Comparison of ENCODE assay signal across 10 mouse cellular contexts in genomic region chr17:27621161-27621560, GRCm38 (mm10). TPM values are rescaled to one million over a fixed set of nuclear protein-coding genes. Genes with fewer than 3 reads are reported as not detected.
DNase-seq lines count a peak whose midpoint lies in the region; ATAC-seq and TF ChIP-seq lines count a peak whose summit lies in the region.
"Had no signal": no experiment of that assay in that cellular context is flagged by ENCODE, and none has a peak within 500 bp of the region (broad histone marks: within the 10 kb centered on the region; RNA-seq: fewer than 3 reads in every experiment).

No protein-coding gene starts in this region.

- TF ChIP-seq CTCF in bone marrow macrophage, adult 2 months (IDR thresholded peaks at IDR 0.05; ENCODE audit: low read depth, low read length), result no peak

- peaks cover 30% of the 10 kb centered on the region for H3K4me1 ChIP-seq in heart, embryonic 12.5 days (replicated peaks)
- H3K4me1 ChIP-seq in bone marrow macrophage, adult 2 months (ENCODE audit: control insufficient read depth, insufficient read depth, low read length), result peaks cover 21% of the 10 kb centered on the region
- H3K4me1 ChIP-seq in hindbrain, embryonic 11.5 days (replicated peaks; ENCODE audit: control insufficient read depth, insufficient read depth, low read length), result peaks cover 9% of the 10 kb centered on the region
- peaks cover 21% of the 10 kb centered on the region for H3K4me1 ChIP-seq in midbrain, embryonic 11.5 days (ENCODE audit: control insufficient read depth, insufficient read depth, low read length)

- peaks cover 5% of the 10 kb centered on the region; the same call in 1 of the 2 replicates for H3K9me3 ChIP-seq in heart, embryonic 12.5 days (replicated peaks)
- H3K9me3 ChIP-seq in hindbrain, embryonic 11.5 days (ENCODE audit: control insufficient read depth, low read length), result no peaks in the 10 kb centered on the region
- no peaks in the 10 kb centered on the region for H3K9me3 ChIP-seq in midbrain, embryonic 11.5 days (ENCODE audit: control insufficient read depth, low read length)

- no peaks in the 10 kb centered on the region for H3K27me3 ChIP-seq in heart, embryonic 12.5 days (replicated peaks)
- H3K27me3 ChIP-seq in hindbrain, embryonic 11.5 days (ENCODE audit: control insufficient read depth, insufficient read depth, low read length), result no peaks in the 10 kb centered on the region
- no peaks in the 10 kb centered on the region for H3K27me3 ChIP-seq in midbrain, embryonic 11.5 days (ENCODE audit: control insufficient read depth, insufficient read depth, low read length)

- no peak for ATAC-seq in heart, embryonic 12.5 days (ENCODE audit: insufficient number of reproducible peaks, low FRiP score)
- ATAC-seq in hindbrain, embryonic 11.5 days (ENCODE audit: low FRiP score), result no peak
- ATAC-seq in midbrain, embryonic 11.5 days (ENCODE audit: low FRiP score), result no peak
- no peak for ATAC-seq in frontal cortex, adult (ENCODE audit: low TSS enrichment)

- H3K4me2 ChIP-seq in heart, embryonic 12.5 days, result peak overlapping the region; percentile 83
- peak overlapping the region; percentile 67 for H3K4me2 ChIP-seq in hindbrain, embryonic 11.5 days (replicated peaks; ENCODE audit: low read depth, low read length)
- H3K4me2 ChIP-seq in midbrain, embryonic 11.5 days, result peak overlapping the region; percentile 63

- DNase-seq in heart, adult 18-20 months, result no peak
- DNase-seq in hindbrain, embryonic 11.5 days (ENCODE audit: low spot score), result no peak
- no peak for DNase-seq in midbrain, embryonic 11.5 days (ENCODE audit: low spot score, missing footprints)
- DNase-seq in urinary bladder, postnatal 4 days (ENCODE audit: low spot score in 2 of 2), result no peak
- no peak for DNase-seq in embryo, embryonic 11 days
- DNase-seq: cerebellum, adult 9-11 months had no signal

- H3K9ac ChIP-seq in heart, embryonic 12.5 days, result peak overlapping the region; percentile 40
- H3K9ac ChIP-seq in hindbrain, embryonic 11.5 days (ENCODE audit: low read depth, low read length), result peak overlapping the region; percentile 38
- peak overlapping the region; percentile 97 for H3K9ac ChIP-seq in midbrain, embryonic 11.5 days (ENCODE audit: low read length)

- WGBS in heart, embryonic 12.5 days, result 43% methylated on average over 8 of the region's 8 CpGs
- WGBS in hindbrain, embryonic 11.5 days, result 57% methylated on average over 8 of the region's 8 CpGs
- 35% methylated on average over 8 of the region's 8 CpGs for WGBS in midbrain, embryonic 11.5 days

- TF ChIP-seq POLR2A in bone marrow macrophage, adult 2 months (IDR thresholded peaks at IDR 0.05; ENCODE audit: borderline replicate concordance, low read depth, low read length), result no peak

- H3K27ac ChIP-seq in heart, embryonic 12.5 days (ENCODE audit: poor library complexity, severe bottlenecking), result peak overlapping the region; percentile 62
- no peak overlapping the region for H3K27ac ChIP-seq in bone marrow macrophage, adult 2 months (ENCODE audit: insufficient read depth, low read depth, low read length)
- no peak overlapping the region for H3K27ac ChIP-seq in hindbrain, embryonic 11.5 days (ENCODE audit: low read depth, low read length)
- H3K27ac ChIP-seq in midbrain, embryonic 11.5 days (ENCODE audit: low read depth, low read length), result peak overlapping the region; percentile 14; the same call in 1 of the 2 replicates

- H3K4me3 ChIP-seq in heart, embryonic 12.5 days, result peak overlapping the region; percentile 98
- peak overlapping the region; percentile 83 for H3K4me3 ChIP-seq in bone marrow macrophage, adult 2 months (ENCODE audit: insufficient read depth, low read length)
- peak overlapping the region; percentile 99 for H3K4me3 ChIP-seq in hindbrain, embryonic 11.5 days (ENCODE audit: low read depth, low read length)
- peak overlapping the region; percentile 67 for H3K4me3 ChIP-seq in midbrain, embryonic 11.5 days (ENCODE audit: low read depth, low read length)

- peaks cover 18% of the 10 kb centered on the region for H3K36me3 ChIP-seq in heart, embryonic 12.5 days
- 0 out of 2 replicates have a peak, but pooled peaks cover 4% of the 10 kb centered on the region for H3K36me3 ChIP-seq in hindbrain, embryonic 11.5 days (ENCODE audit: control insufficient read depth, insufficient read depth, low read length)
- peaks cover 11% of the 10 kb centered on the region for H3K36me3 ChIP-seq in midbrain, embryonic 11.5 days (ENCODE audit: control insufficient read depth, insufficient read depth, low read length)

RNA-seq across cellular contexts. Expression of gene Nudt3, which starts 2.1 kb away (rescaled TPM):
- 106 and 110 TPM in 2 replicates for polyA plus RNA-seq in heart, embryonic 12.5 days (2016; fragmentation: Nextera tagmentation; extraction: Ambion mirVana)
- total RNA-seq in heart, adult 18-20 months (2021), result 100 to 1,000 TPM; 323 to 334 TPM
- 55.7 and 58.0 TPM in 2 replicates for polyA plus RNA-seq in bone marrow macrophage, adult 2 months (2012; ENCODE audit: insufficient read depth, insufficient read length, missing spikeins)
- polyA plus RNA-seq in hindbrain, embryonic 11.5 days (2014; fragmentation: Nextera tagmentation; extraction: Ambion mirVana), result 53.3 and 61.2 TPM in 2 replicates
- polyA plus RNA-seq in midbrain, embryonic 11.5 days (2014; fragmentation: Nextera tagmentation; extraction: Ambion mirVana), result 44.5 and 46.0 TPM in 2 replicates

RNA-seq across cellular contexts. Expression of gene RPS10-NUDT3, which starts 13.9 kb away (rescaled TPM):
- polyA plus RNA-seq in heart, embryonic 12.5 days (2016; fragmentation: Nextera tagmentation; extraction: Ambion mirVana), result not detected in 2 replicates
- total RNA-seq in heart, adult 18-20 months (2021), result under 1 TPM in 1 of 2 experiments, not detected in 1; 0.84 TPM
- not detected in 2 replicates for polyA plus RNA-seq in bone marrow macrophage, adult 2 months (2012; ENCODE audit: insufficient read depth, insufficient read length, missing spikeins)
- not detected in 2 replicates for polyA plus RNA-seq in hindbrain, embryonic 11.5 days (2014; fragmentation: Nextera tagmentation; extraction: Ambion mirVana)
- not detected in 2 replicates for polyA plus RNA-seq in midbrain, embryonic 11.5 days (2014; fragmentation: Nextera tagmentation; extraction: Ambion mirVana)
- total RNA-seq: liver, adult 2 months had no signal
- polyA plus RNA-seq: liver, adult 2 months had no signal

RNA-seq across cellular contexts. Expression of gene Rps10, which starts 15.3 kb away (rescaled TPM):
- polyA plus RNA-seq in heart, embryonic 12.5 days (2016; fragmentation: Nextera tagmentation; extraction: Ambion mirVana), result 611 and 625 TPM in 2 replicates
- 100 to 1,000 TPM; 527 to 608 TPM for total RNA-seq in heart, adult 18-20 months (2021)
- 1,367 and 1,405 TPM in 2 replicates for polyA plus RNA-seq in bone marrow macrophage, adult 2 months (2012; ENCODE audit: insufficient read depth, insufficient read length, missing spikeins)
- polyA plus RNA-seq in hindbrain, embryonic 11.5 days (2014; fragmentation: Nextera tagmentation; extraction: Ambion mirVana), result 817 and 827 TPM in 2 replicates
- 845 and 859 TPM in 2 replicates for polyA plus RNA-seq in midbrain, embryonic 11.5 days (2014; fragmentation: Nextera tagmentation; extraction: Ambion mirVana)

RNA-seq across cellular contexts. Expression of gene Pacsin1, which starts 34.1 kb away (rescaled TPM):
- 1.4 and 1.7 TPM in 2 replicates for polyA plus RNA-seq in heart, embryonic 12.5 days (2016; fragmentation: Nextera tagmentation; extraction: Ambion mirVana)
- under 1 TPM; 0.25 to 0.67 TPM for total RNA-seq in heart, adult 18-20 months (2021)
- not detected in 2 replicates for polyA plus RNA-seq in bone marrow macrophage, adult 2 months (2012; ENCODE audit: insufficient read depth, insufficient read length, missing spikeins)
- 3.5 and 3.7 TPM in 2 replicates for polyA plus RNA-seq in hindbrain, embryonic 11.5 days (2014; fragmentation: Nextera tagmentation; extraction: Ambion mirVana)
- polyA plus RNA-seq in midbrain, embryonic 11.5 days (2014; fragmentation: Nextera tagmentation; extraction: Ambion mirVana), result 3.1 and 4.5 TPM in 2 replicates
- total RNA-seq: liver, adult 2 months had no signal

RNA-seq across cellular contexts. Expression of gene AI413582, which starts 55.6 kb away (rescaled TPM):
- 13.2 and 14.9 TPM in 2 replicates for polyA plus RNA-seq in heart, embryonic 12.5 days (2016; fragmentation: Nextera tagmentation; extraction: Ambion mirVana)
- 10 to 100 TPM in 1 of 2 experiments, 1 to 10 TPM in 1; 9.3 to 10.6 TPM for total RNA-seq in heart, adult 18-20 months (2021)
- 76.7 and 85.6 TPM in 2 replicates for polyA plus RNA-seq in bone marrow macrophage, adult 2 months (2012; ENCODE audit: insufficient read depth, insufficient read length, missing spikeins)
- polyA plus RNA-seq in hindbrain, embryonic 11.5 days (2014; fragmentation: Nextera tagmentation; extraction: Ambion mirVana), result 17.1 and 19.0 TPM in 2 replicates
- polyA plus RNA-seq in midbrain, embryonic 11.5 days (2014; fragmentation: Nextera tagmentation; extraction: Ambion mirVana), result 14.8 and 20.2 TPM in 2 replicates

Comparison
In these comparisons a context has a peak if more than half of its experiments do, and no peak if none do; other contexts are left out.
1. H3K27ac ChIP-seq: peak in heart, embryonic 12.5 days (single experiment) and midbrain, embryonic 11.5 days (single experiment); none in bone marrow macrophage, adult 2 months (single experiment) and hindbrain, embryonic 11.5 days (single experiment).
2. H3K9ac ChIP-seq: peak in every context shown above with its lines; median percentile 97 in midbrain, embryonic 11.5 days; 40 in heart, embryonic 12.5 days; 38 in hindbrain, embryonic 11.5 days.
3. Peak in every context shown above with its lines, with median percentiles within 50 percentile points of each other: H3K4me2 ChIP-seq and H3K4me3 ChIP-seq.